Mouse (Mus musculus) myocyte (in vitro differentiated cells): ENCODE measurements around the gene Fndc9.

Experiments
- E2F4 ChIP-seq: IDR thresholded peaks from one replicate; pipeline ENCODE4 v1.6.1; 2011; ENCODE audit warnings: mild to moderate bottlenecking, control low read depth, moderate library complexity; ENCODE audit not compliant: insufficient read depth
- POLR2A ChIP-seq: IDR thresholded peaks from one replicate; pipeline ENCODE4 v1.6.1; 2011; ENCODE audit warnings: low read depth, mild to moderate bottlenecking, control low read depth, moderate library complexity; ENCODE audit not compliant: insufficient read length
- TCF12 ChIP-seq: IDR thresholded peaks from one replicate; pipeline ENCODE4 v1.6.1; 2011; ENCODE audit warnings: mild to moderate bottlenecking, control low read depth; ENCODE audit not compliant: poor library complexity, insufficient read depth, severe bottlenecking
- USF1 ChIP-seq: IDR thresholded peaks from one replicate; pipeline ENCODE4 v1.6.1; 2011; ENCODE audit warnings: low read depth, mild to moderate bottlenecking, control low read depth, moderate library complexity

DNA sequence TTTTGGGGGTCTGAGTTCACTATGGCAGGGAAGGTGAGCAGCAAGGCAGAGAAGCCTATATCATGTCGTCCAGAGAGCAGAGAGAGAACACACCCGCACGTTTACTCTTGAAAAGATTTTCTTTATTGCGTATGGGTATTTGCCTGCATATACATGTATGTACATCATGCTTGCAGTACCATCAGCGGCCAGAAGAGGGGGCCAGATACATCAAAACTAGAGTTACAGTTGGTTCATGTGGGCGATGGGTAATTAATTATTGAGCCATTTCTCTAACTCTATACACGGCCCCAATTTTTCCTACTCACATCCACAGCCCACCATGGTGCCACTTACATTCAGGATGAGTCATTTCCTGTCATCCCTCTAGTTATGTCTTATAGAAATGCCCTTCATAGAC, 18.7 kb upstream of the Fndc9 start:
- TF ChIP-seq POLR2A (no peak), E2F4 (no peak), USF1 (no peak), TCF12 (no peak)
